Mouse (Mus musculus) cerebellum, postnatal 10 days (tissue): ENCODE measurements around the gene Sf3b6.
"Not testable (repeated sequence)": the region's sequence is repeated elsewhere in the genome, so short reads cannot be mapped to it uniquely, and the experiment has no call there.

Experiments
- DNase-seq, 2 experiments: peaks; one replicate each; pipeline ENCODE4 v3.0.0; 2021; ENCODE audit warnings: mixed read lengths in 2 of 2

The Sf3b6 gene

GRCm38 (mm10) chr12:4817361-4818101, at the start of gene Sf3b6:
Gene Sf3b6, plus strand, starts transcription at chr12:4817544.
- peak; percentile 100 for DNase-seq

GRCm38 (mm10) chr12:4768492-4769332, 48.6 kb upstream of the Sf3b6 start, which contains the start of the genes Pfn4 and Fam228b:
Gene Pfn4, plus strand, starts transcription at chr12:4769022.
Gene Fam228b, minus strand, starts transcription at chr12:4769267.
- DNase-seq: peak; percentile 98 to 99

GRCm38 (mm10) chr12:4769333-4769723, 48.0 kb upstream of the Sf3b6 start:
- no peak for DNase-seq

- DNase-seq: no peak
Measured at GRCm38 (mm10) chr12:4774895-4775587, 42.3 kb upstream of the Sf3b6 start.

GRCm38 (mm10) chr12:4775588-4775949, 41.8 kb upstream of the Sf3b6 start:
- no peak for DNase-seq

- no peak for DNase-seq
Measured at GRCm38 (mm10) chr12:4777734-4778133, 39.6 kb upstream of the Sf3b6 start.

GRCm38 (mm10) chr12:4780245-4780644, 37.1 kb upstream of the Sf3b6 start:
- no peak for DNase-seq

GRCm38 (mm10) chr12:4781270-4781669, 36.1 kb upstream of the Sf3b6 start:
- no peak for DNase-seq

- DNase-seq: peak; percentile 59 to 64
Measured at GRCm38 (mm10) chr12:4781725-4782404, 35.5 kb upstream of the Sf3b6 start.

GRCm38 (mm10) chr12:4783598-4783997, 33.7 kb upstream of the Sf3b6 start:
- DNase-seq: no peak

- DNase-seq: no peak
Measured at GRCm38 (mm10) chr12:4784466-4784865, 32.9 kb upstream of the Sf3b6 start.

GRCm38 (mm10) chr12:4788128-4788527, 29.2 kb upstream of the Sf3b6 start:
- not testable (repeated sequence) for DNase-seq

GRCm38 (mm10) chr12:4793718-4794117, 23.6 kb upstream of the Sf3b6 start:
- DNase-seq: peak; percentile 61 to 71

GRCm38 (mm10) chr12:4797471-4797870, 19.9 kb upstream of the Sf3b6 start:
- not testable (repeated sequence) for DNase-seq

- no peak for DNase-seq
Measured at GRCm38 (mm10) chr12:4811036-4811435, 6.3 kb upstream of the Sf3b6 start.

GRCm38 (mm10) chr12:4811705-4812104, 5.6 kb upstream of the Sf3b6 start:
- DNase-seq: no peak

GRCm38 (mm10) chr12:4813636-4814035, 3.7 kb upstream of the Sf3b6 start:
- DNase-seq: peak; percentile 36 to 42

- DNase-seq: no peak
Measured at GRCm38 (mm10) chr12:4816680-4817360, 524 bp upstream of the Sf3b6 start.

- no peak for DNase-seq
Measured at GRCm38 (mm10) chr12:4827256-4827655, 9.9 kb downstream of the Sf3b6 start.

GRCm38 (mm10) chr12:4836959-4837358, 19.6 kb downstream of the Sf3b6 start:
- DNase-seq: no peak

GRCm38 (mm10) chr12:4840010-4840409, 22.7 kb downstream of the Sf3b6 start:
- DNase-seq: no peak

- peak; percentile 62 to 69 for DNase-seq
Measured at GRCm38 (mm10) chr12:4840741-4841140, 23.4 kb downstream of the Sf3b6 start.
